Mouse (Mus musculus) adrenal gland, postnatal 36 days (tissue): ENCODE measurements around the gene Wfdc1. TPM values are rescaled to one million over a fixed set of nuclear protein-coding genes. Genes with fewer than 3 reads are reported as not detected.

ENCODE experiments used
- DNase-seq, 2 experiments: peaks; one replicate each; pipeline ENCODE4 v3.0.0; 2021; ENCODE audit warnings: mixed read lengths in 1 of 2
- total RNA-seq, 2 experiments: library from RNA; stranded (reverse); gene quantifications; 2 replicates each; pipeline ENCODE4 v1.2.3; 2021

Wfdc1 gene
- total RNA-seq, 2 experiments from 2014 or later, result 9.7 to 15.6 TPM

- no peak for DNase-seq
Observed at GRCm38 (mm10) chr8:119638261-119638660, 27.9 kb upstream of the Wfdc1 start.

DNA sequence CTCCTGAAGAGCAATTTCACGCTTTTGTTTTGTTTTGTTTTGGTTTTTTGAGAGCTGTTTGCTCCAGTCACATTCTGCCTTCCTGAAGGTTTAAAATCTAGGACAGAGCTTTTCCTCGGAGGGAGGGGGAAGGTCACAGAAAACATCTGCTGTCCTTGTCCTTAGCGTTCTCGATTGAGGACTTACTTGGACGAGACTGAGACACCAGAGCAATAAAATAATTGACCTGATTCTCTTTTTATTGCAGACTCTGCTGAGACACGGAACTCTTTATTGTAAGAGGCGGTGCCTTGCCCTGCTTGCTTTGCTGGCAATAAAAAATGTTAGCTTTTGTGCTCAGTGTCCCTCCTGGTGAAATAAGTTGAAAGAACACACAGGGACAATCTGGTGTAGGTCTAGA is 26.4 kb upstream of the Wfdc1 start:
- peak; percentile 22 to 47 for DNase-seq

- peak; percentile 72 to 73 for DNase-seq
Observed at GRCm38 (mm10) chr8:119641058-119641457, 25.1 kb upstream of the Wfdc1 start.

- no peak for DNase-seq
Observed at GRCm38 (mm10) chr8:119642960-119643359, 23.2 kb upstream of the Wfdc1 start.

DNA sequence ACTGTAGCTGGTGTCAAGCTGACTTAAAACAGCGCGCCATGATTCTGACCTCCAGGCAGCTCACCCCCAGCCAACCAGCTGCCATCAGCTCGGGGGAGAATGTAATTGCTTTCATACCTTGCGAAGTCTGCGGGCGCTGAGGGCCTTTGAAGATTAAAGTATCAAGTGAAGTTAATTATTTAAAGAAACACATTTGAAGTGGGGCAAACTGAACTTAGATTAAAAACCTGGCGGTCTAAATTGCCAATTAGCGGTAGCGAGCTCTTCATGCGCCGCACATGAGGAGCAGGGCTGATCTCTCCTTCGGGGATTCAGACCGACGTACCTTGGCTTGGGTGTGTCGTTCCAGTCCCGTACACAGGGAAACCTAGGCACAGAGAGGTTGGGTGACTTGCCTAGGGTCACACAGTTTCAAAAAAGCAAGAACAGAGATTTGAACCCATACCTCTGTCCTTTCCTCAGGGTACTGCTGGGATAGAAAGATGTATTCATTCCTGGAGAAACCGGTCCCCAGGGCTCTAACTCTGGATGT is 21.7 kb upstream of the Wfdc1 start:
- no peak for DNase-seq

- no peak for DNase-seq
Observed at GRCm38 (mm10) chr8:119644981-119645597, 21.1 kb upstream of the Wfdc1 start.

DNA sequence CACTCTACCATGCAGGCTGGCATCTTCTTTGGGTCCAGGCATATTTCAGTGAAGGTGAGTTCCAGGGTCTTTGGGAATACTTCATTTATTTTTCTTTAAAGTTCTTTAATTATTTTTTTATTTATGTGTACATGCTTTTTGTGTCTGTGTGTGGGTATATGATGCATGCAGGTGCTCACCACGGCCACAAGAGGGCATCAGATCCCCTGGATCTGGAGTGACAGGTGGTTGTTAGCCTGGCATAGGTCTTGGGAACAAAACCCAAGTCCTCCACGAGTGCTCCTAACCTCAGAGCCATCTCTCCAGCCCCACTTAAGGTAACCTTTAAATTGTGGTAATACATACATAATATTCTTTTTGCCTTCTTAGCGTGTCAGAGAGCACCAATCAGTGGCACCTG is 20.0 kb upstream of the Wfdc1 start:
- DNase-seq, result no peak

GRCm38 (mm10) chr8:119646846-119647245 is 19.3 kb upstream of the Wfdc1 start:
- no peak for DNase-seq

DNA sequence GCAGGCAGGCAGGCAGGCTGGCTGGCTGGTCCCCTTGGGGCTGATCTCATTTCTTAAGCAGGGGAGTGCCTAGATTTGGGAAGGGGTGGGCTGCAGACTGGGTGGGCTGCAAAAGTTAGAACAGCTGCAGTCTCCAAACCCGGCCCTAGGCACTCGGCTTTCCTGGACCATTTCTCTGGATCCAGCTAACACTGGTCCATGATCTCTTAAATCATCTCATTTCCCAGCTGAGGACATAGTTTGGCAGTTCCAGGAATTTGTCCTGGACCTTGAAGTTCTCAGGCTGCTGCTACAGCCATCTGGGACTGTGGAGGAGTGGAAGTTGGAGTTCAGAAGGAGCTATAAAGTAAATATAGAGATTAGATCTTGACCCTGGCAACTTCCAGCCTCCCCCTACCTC is 14.8 kb upstream of the Wfdc1 start:
- DNase-seq, result peak in 1 of 2 experiments; percentile 27

DNA sequence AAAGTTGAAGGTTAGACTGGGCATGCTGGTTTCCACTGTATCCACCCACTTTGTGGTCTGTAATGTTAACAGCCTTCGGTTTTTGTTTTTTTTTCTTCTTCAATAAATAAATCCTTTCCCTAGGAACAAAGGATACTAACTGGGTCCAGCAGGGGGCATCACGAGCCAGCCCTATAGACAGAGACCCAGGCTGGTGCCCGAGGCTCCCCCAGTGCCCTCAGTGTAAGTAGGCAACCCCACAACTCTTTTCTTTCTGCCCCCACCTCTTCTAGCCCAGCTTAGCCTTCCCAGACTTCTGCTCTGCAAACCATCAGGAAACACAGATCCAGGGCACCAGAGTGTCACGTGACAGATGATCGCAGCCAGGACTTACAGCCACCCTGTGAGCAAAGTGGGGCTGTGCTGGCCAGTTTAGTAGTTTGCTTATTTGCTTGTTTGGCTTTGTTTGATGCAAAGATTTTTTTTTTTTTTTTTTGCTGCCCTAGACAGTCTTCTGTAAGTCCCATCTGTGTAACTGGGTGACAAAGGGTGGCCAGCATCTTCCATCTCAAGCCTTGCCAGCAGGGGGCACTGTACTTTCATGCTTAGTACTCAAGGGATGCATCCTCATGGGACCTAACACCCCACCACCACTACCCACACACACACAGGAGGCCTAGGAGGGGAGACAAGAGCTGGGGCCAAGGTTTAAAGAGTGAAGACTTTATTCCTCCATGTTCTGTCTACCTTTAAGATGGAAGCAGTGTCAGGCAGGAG is 9.3 kb upstream of the Wfdc1 start:
- DNase-seq, result peak in 1 of 2 experiments; percentile 66

GRCm38 (mm10) chr8:119661081-119661480 is 5.1 kb upstream of the Wfdc1 start:
- peak; percentile 83 to 86 for DNase-seq

DNA sequence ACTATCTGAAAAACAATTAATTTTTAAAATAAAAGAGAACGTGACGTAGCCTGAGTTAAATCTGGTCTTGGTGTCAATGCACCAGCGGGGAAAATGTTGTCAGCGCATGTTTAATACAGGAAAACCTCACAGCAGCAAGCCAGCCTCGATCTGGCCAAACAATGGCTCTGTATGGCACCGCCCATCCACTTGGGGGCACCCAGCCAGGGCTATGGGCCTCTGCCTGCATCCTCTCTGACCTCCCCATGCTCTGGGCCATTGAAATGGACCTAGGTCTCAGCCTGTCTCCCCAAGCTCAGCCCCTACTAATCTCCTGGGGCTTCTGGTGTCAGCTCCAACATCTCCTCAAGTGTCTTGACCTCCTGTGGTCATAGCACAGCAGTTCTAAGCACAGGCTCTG is 4.3 kb upstream of the Wfdc1 start:
- no peak for DNase-seq

GRCm38 (mm10) chr8:119663440-119663839 is 2.7 kb upstream of the Wfdc1 start:
- DNase-seq, result no peak

GRCm38 (mm10) chr8:119665270-119665669 is 895 bp upstream of the Wfdc1 start:
- peak in 1 of 2 experiments; percentile 37 for DNase-seq

GRCm38 (mm10) chr8:119668447-119668846 is 2.3 kb downstream of the Wfdc1 start:
- peak; percentile 19 to 32 for DNase-seq

DNA sequence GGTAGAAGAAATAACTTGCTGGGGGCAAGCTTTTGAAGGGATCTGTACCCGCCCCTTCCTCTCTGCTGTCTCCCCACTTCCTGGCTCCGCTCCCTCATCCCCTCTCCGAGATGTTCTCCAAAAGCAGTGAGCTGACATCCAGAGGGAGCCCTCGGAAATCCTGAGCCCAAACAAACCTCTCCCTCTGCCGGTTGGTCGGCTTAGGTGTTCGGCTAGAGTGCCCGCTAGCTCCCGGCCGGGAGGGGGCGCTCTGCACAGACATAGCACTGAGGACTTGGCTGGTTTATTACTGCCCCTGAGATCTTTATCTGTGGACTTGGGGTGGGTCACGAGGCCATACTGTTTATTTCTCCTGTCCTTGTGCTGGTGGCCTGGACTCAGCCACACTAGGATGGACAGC is 3.1 kb downstream of the Wfdc1 start:
- DNase-seq, result peak in 1 of 2 experiments; percentile 36

DNA sequence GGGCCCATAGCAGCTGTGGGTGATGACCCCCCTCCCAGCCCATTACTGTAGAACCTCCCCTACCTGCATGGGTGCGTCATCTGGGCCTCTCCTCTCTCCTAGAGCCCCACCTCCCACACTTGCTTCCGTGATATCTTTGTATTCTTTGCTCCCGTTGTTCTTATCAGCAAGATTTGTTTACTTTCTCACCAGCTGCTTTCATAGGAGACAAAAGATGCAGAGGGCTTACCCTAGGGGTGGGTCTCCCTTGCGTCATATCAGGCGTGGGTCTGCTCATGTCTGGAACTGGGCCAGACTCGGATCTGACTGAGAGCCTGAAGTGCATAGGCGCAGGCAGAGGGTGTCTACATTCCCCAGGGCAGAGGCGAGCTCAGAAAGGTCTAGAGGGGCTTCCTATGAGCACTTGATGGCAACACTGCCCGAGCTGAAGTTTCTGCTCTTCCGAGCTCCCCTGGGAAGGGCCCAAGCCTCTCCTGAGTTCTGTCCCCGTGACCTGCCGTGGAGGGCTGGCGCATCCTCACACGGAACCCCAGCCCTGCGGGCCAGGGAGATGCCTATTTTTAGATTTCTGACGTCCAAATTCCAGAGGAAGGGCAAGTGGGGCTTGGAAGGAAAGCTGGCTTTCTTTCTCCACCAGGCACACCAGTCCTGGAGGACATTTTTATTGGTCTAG is 4.4 kb downstream of the Wfdc1 start:
- DNase-seq, result peak; percentile 61 to 71

DNA sequence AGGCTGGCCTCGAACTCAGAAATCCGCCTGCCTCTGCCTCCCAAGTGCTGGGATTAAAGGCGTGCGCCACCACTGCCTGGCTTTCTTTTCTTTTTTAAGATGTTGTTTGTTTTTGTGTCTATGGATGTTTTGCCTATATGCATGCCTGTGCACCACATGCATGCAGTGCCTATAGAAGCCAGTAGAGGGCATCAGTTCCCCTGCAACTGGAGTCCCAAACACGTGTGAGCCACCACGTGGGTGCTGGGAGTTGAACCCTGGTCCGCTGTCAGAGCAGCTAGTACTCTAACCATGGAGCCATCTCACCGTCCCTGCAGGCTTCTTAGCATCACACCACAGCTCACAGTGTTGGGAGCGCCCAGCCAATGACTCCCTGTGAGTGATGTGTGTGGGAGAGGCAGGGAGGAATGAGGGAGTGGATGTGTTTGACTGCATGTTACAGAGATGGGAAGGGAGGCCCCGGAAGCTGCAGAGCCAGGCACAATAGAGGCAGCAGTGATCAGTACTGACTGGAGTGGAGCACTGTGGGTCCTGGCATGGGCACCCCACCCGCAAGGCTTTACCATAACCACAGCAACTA is 7.9 kb downstream of the Wfdc1 start:
- no peak for DNase-seq

GRCm38 (mm10) chr8:119675457-119675856 is 9.3 kb downstream of the Wfdc1 start:
- DNase-seq, result no peak

DNA sequence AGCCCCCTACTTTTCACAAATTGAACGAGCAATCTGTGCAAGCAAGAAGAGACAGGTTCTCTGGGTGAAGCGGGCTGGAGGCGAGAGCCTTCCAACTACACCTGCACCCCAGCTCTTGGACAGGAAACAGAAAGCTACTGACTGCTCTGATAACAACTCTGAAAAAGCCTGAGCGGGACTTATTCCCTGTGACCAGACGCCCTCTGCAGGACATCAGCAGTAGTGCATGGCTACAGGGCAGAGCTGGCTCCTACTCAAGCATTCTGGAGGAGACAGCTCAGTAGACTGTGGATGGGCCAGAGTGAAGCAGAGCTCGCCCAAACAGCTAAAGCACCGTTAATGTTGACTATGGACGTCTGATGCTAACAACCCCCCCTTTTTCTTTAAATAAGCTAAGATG is 10.2 kb downstream of the Wfdc1 start:
- peak; percentile 91 to 93 for DNase-seq

DNA sequence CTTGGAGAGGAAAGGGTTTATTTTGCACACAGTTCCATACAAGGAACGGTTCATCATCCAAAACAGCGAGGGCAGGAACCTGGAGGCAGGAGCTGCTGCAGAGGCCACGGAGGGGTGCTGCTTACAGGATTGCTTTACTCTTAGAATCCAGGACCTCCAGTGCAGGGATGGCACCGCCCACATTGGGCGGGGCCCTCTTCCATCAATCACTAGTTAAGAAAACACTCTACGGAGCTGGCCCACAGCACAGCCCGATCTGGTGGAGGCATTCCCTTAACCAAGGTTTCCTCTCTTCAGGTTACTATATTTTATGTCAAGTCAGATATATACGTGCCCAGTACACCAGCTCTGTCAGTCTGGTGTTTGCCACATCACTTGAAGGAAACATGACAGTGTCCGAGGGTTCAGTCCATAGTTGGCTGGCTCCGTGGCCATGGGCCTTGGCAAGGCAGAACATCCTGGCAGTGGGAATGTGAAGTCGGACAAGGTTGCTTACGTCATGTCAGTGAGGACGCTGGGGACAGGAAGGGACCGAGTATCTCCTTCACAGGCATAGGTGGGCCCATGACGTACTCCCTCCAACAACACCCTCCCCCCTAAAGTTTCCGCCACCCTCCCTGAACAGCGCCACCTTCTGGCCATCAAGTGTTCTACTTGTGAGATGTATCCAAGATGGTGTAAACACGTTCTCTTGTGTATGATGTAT is 12.1 kb downstream of the Wfdc1 start:
- DNase-seq, result peak; percentile 71 to 76

DNA sequence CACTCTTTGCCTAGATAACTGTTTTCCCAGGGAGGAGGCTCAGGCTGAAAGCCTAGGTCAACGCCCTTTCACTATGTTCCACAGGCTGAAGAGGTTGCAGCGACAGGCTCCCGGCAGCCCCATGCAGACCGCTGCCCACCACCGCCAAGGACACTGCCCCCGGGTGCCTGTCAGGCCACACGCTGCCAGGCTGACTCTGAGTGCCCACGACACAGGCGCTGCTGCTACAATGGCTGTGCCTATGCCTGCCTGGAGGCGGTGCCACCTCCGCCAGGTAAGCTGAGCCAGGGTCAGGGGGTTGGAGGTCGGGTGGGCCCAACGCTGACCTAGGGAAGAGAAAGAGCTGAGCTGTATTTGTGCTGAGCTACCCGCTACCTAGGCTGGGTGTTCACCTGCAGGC is 13.0 kb downstream of the Wfdc1 start:
- DNase-seq, result peak; percentile 28 to 52
